Mouse (Mus musculus) left cerebral cortex, postnatal 36 days (tissue): Measurements from ENCODE around the gene Hspbp1. TPM values are rescaled to one million over a fixed set of nuclear protein-coding genes. Genes with fewer than 3 reads are reported as not detected.

Experiments used
- DNase-seq, 2 experiments: peaks; one replicate each; pipeline ENCODE4 v3.0.0; 2021 to 2022; ENCODE audit warnings: low spot score in 2 of 2, mixed read lengths in 1 of 2
- intact Hi-C: fragments of 180-260 bp; cut with DNase I; formaldehyde crosslinking; loops from one replicate; pipeline ENCODE4 v1.15.1; 2025
- total RNA-seq, 2 experiments: library from RNA; stranded (reverse); gene quantifications; 2 replicates each; pipeline ENCODE4 v1.2.3; 2021

Gene Hspbp1
- total RNA-seq, 2 experiments from 2014 or later: 100 to 106 TPM

DNA sequence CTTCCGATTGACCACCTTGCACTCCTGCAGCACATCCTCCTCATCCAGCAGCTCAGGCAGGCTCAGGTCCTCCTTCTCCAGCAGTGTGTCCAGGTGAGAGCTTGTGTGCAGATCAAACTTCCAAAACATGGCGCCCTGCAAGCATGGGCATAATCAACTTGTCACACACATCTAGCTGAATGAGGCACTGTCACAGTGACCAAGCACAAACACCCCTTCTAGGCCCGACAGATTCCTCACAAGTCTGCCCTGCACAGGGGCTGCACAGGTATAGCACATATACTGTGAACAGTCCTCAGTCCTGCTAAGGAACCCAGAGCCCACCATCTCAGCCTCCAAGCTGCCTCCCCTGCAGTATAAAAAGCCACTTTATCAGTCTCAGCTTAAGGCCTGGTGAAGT is 38.1 kb downstream of the Hspbp1 start:
- intact Hi-C loops: no loop called here
- DNase-seq: no peak

- intact Hi-C loops: no loop called here
- DNase-seq: no peak
These were observed 41.6 kb downstream of the Hspbp1 start for GRCm38 (mm10) chr7:4643225-4643624.

DNA sequence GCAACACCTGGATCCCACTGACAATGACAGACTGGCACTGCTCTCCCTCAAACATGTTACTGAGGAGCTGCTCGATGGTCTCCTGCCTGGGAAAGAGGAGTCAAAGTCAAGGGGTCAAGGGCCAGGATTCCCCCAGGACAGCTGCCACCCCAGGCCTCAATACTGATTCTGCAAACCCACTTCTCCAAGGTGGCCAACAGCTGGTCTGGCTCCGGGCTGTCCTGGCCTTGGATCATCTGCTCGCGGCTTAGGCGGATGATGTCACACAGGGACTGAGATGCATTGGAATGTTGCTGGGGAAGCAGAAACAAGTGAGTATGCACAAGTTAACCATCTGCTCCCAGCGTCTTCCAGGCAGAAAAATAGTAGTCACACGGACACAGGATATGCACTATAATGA is 42.9 kb downstream of the Hspbp1 start:
- intact Hi-C loops: no loop called here
- DNase-seq: no peak

DNA sequence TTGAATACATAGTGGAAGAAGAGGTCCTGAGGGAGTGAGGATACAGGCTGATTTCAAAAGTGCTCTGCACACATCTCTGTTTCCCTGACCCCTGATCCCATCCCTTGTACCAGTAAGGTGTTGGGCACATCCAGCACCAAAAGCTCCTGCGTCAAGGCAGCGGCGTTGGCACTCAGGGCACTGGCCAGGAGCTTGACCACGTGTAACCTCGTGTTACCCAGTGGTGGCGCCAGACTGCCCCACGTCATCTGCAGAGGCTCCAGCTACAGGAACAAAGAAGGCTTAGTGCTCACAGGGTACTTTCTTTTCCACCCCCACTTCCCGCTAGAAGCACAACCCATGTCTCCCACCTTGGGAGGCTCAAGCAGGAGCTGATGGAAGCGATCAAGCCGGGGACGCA is 43.7 kb downstream of the Hspbp1 start:
- DNase-seq: no peak

GRCm38 (mm10) chr7:4636179-4636578 is 48.7 kb downstream of the Hspbp1 start:
- intact Hi-C loops: no loop called here
- DNase-seq: no peak

More for the DNA sequence above, 43.7 kb downstream of the Hspbp1 start:
- intact Hi-C loops: no loop called here

DNA sequence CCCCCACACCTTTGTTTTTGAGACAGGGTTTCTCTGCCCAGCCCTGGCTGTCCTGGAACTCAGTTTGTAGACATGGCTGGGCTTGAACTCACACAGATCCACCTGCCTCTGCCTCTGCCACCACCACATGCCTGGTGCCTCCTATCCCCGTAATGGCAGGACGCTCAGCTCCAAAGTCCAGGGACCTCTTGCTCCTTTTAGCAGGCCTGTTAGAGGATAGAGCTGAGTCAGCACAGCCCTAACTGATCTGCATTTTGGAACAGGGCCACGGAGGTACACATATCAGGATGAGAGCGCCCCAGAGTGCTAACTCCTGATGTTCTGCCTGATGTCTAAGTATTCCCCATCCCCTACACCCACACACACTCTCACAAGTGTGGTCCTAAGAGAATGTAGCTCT is 53.8 kb downstream of the Hspbp1 start, which contains the start of gene Tmem86b:
Gene Tmem86b, minus strand, starts transcription at position 392 of the 400 bp plus-strand sequence.
- intact Hi-C loops: no loop called here
- DNase-seq: no peak

DNA sequence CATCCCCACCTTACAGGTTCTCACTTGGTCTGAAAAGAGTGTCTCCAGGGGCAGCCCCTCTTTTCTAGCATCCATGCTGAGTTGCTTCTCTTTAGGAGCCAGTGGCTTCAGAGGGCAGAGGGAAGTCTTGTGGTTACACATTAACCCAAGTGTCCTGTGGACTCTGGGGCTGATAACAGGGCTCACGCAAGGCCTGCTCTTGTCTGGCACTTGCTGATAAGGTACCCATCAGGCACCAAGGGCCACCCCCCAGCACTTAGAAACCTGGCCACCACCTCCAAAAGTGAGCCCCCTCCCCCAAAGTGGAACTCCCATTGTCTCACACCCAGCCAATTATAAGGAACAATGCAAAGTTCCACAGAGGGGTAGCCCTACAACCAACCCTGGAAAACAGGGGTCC is 54.7 kb downstream of the Hspbp1 start:
- intact Hi-C loops: no loop called here
- DNase-seq: no peak

DNA sequence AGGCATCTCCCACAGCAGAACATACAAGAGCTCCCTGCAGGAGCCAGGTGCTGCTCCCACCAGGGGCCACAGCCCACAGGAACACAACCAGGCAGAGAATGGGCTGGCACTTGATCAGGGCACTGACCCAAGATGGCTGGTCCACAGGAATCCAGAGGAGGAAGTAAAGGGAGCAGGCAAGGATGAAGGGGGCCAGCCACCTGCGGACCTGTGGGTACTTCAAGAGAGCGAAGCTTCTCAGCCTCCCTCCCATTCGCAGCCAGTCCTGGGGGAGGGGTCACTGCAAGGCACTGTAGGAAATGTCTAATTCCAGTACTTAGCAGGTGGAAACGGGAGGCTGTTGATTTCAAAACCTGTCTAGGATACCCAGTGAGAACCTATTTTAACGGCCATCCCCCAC is 55.3 kb downstream of the Hspbp1 start:
- DNase-seq: no peak
- intact Hi-C loops: loop anchor here (5.0 to 10.0 kb wide), 2 partner anchors 75 to 168 kb away; no protein-coding TSS in a partner anchor

DNA sequence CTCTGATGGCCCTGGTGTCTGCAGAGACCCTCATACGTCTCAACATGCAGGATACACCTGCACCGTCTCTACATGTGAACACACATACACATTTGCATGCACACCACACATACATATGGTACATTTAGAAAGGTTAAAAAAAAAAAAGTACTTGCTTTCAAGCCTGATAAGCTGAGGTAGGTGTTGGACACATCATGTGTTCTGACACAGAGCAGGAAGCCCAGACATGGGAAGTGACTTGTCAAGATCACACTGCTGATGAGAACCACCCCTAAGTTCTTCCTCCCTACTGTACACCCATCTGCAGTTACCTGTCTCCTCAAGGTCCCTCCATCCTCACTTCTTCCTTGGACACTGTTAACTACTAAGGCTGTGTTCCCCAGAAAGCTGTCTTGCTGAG is 58.9 kb downstream of the Hspbp1 start:
- no peak for DNase-seq
- intact Hi-C loops: loop anchor here (5.0 to 10.0 kb wide), 2 partner anchors 71 to 171 kb away; no protein-coding TSS in a partner anchor

- intact Hi-C loops: loop anchor here (10.0 kb wide), 1 partner anchor 70 kb away; no protein-coding TSS in a partner anchor
- DNase-seq: no peak
These were observed 60.5 kb downstream of the Hspbp1 start for GRCm38 (mm10) chr7:4624343-4624742.

DNA sequence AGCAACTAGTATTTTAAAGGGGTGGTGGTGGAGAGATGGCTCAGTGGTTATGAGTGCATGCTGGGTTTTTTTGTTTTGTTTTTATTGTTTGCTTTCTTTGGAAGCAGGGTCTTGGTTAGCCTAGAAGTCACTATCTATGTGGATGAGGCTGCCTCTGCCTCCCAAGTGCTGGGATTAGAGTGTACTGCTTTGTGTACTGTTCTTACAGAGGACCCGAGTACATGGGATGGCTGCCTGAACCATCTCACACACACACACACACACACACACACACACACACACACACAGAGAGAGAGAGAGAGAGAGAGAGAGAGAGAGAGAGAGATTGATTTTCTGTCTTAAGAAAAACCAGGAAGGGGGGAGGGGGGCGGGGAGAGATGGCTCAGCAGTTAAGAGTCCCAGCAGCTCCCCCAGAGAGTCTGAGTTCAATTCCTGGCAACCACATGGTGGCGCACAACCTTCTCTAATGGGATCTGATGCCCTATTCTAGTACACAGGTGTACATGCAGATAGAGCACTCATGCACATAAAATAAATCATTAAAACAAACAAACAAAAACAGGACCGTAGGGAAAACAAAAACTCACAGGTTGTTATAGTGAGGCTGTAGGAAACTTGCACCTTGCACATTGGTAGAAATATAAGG is 61.2 kb downstream of the Hspbp1 start:
- DNase-seq: no peak
- intact Hi-C loops: loop anchor here (10.0 kb wide), 1 partner anchor 69 kb away; no protein-coding TSS in a partner anchor

DNA sequence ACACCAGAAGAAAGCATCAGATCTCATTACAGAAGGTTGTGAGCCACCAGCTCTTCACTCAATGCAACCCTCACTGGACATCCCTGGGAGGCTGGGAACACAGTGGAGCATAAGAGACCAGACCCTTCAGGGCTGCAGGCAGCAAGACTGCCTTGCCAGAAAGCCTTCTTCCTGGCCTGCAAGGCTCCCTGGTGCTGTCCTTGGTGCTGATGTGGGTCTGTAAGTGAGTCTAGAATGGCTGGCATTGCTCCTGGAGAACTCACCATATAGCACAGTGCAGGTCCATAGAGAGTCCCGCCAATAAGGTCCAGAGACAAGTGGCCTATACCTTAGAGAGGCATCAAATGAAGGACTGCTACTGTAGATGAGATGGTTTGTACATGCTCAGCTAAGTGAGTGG is 64.9 kb downstream of the Hspbp1 start:
- intact Hi-C loops: loop anchor here (5.0 to 10.0 kb wide), 2 partner anchors 48 to 65 kb away; no protein-coding TSS in a partner anchor
- no peak for DNase-seq

DNA sequence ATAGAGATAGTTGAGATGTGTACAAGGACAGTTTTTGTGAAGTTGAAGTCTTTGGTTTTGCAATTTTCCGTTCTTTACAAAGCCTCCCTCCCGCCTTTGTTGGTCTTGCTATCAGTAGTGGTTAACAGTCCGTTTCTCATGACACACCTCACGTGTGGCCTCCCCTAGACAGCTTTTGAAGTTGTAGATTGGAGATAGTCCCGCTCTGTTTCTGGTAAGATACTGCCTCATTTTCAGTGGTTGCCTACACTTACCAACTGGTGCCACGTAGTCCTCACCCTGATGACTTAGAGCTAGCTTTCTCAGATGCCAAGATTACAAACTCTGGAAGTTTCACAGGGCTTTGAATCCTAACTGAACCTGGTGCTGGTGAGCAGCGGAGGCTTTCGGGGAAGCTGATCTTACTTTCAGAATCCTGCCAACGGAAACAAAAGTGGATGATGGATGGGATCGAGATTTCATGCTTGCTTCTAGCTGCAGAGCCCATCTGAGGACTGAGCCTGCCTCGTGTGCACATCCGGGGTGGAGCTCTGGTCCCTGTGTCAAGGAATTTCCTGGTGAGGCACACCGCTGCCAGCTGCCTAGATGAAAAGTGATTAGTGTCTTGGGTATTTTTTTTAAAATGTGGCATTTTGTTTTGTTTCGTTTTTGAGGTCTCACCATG is 71.0 kb downstream of the Hspbp1 start:
- DNase-seq: no peak
- intact Hi-C loops: no loop called here

GRCm38 (mm10) chr7:4612956-4613355 is 71.9 kb downstream of the Hspbp1 start:
- intact Hi-C loops: no loop called here
- no peak for DNase-seq

DNA sequence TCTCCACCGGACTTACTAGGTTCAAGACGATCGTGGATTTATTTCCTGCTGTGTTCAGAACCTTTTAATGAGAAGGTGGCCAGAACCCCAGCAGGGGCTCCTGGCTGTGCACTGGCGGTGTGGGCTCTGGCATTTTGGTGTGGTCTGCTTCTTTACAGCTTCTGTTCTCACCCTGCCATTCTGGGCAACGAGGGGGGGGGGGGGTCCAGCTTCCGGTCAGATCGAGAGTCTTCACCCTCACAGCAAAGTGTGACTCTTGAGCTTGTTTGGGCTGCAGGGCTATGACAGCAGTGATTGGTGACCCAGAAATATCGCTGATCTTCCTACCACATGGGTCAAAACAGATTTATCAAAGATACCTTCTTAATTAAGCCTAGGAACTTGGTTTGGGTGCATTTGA is 72.5 kb downstream of the Hspbp1 start:
- no peak for DNase-seq
- intact Hi-C loops: no loop called here

DNA sequence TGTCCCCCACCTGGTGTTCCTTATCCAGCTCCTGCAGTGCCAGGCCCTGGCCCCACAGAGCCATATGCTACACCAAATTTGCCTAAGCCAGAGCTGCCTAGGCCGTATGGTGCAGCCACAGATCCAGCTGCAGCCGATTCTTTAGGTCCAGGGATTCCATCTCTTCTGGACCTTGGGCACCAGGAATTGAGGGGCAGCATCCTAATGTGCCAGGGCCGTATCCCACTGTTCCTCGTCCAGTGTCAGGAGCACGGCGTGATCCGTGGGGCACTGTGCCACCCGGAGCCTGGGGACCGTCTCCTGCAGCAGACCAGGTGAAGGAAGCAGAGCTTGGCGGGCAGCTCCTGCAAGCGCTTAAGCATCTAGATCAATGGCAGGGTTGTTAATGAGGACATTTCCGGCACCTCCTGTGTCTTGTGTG is 72.9 kb downstream of the Hspbp1 start:
- DNase-seq: no peak
- intact Hi-C loops: no loop called here

DNA sequence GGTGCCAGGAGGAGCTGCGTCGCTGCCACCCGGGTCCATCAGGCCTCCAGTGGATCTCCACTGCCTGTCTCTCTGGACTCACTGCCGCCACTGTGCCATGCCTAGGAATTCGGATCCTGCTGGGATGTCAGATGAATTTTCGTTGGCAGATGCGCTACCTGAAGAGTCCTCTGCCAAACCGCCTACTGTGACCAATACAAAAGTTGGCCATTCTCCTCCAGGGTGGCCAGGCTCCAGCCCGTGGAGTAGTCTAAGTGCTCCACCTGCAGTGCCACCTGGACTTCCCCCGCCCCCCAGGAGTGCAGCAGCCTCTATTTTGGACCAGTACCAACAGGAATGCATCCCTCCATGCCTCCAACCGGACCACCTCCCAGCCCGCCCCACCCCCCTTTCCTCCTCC is 73.4 kb downstream of the Hspbp1 start:
- intact Hi-C loops: no loop called here
- no peak for DNase-seq
